Mouse (Mus musculus): ENCODE results near the gene Psg27.

DNA sequence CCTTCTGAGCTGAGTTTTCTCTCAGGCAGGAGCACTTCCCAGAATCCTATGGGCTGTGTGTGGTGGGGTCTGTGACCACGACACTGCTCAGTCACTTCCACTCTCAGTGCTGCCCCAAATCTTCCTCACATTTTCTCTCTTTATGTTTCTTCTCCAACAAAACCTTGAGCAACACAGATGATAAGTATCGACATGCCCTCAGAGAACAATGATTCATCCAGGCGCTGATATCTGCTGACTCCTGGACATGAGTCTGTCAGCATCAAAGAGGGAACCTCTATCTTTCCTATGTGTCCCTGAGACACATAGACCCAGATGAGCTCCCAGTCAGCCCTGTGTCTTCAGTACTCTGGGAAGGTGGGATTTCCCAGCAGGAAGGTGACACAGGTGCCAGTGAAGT, at the start of gene Psg27:
- TF ChIP-seq CTCF (IDR thresholded peaks at IDR 0.05; ENCODE audit: insufficient read depth, low read depth, low read length) (no peak), POLR2A (IDR thresholded peaks at IDR 0.05; ENCODE audit: insufficient read depth, low read depth, low read length) (no peak)
